Mouse (Mus musculus): ENCODE results near the gene Cttnbp2nl. TPM values are rescaled to one million over a fixed set of nuclear protein-coding genes. Genes with fewer than 3 reads are reported as not detected.
A peak's percentile ranks its signal among the peaks of the same experiment; 100 is the strongest.

Gene Cttnbp2nl
- polyA plus RNA-seq, 1 experiment = 4.2 TPM

DNA sequence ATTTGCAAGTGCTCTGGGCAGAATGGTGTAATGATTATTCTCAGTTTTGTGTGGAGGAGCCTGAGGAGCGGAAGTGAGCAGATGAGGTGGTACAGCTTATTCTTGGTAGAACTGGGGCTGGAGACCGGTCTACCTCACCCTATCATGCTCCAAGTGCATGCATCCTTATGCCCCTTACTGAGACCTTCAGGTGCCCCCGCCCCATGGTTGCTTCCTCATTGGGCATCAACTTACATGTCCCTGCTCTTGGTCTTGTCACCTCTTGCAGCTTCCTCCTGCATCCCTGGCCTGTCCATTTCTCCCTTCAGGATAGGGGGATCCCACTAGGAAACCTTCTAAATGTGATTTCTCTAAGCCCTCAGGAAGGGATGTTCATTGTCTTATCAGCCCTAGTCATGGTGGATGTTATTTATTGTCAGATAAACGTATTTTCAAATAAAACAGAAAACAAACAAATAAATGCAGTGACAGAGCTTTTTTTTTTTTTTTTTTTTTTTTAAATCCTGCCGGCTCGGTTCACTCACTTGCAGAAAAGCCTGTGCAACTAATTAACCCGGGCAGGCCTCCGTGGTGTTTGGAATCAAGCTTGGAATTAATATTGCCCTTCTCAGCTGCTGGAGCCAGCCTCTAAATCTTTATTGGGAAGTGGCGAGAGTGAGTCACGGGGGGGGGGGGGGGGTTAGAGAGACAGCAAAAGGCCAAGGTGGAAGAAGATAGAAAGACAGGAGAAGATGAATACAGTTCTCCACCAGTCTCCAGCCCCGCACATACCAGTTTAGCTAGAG is 40.0 kb upstream of the Cttnbp2nl start:
- H3K36me3 ChIP-seq (ENCODE audit: control insufficient read depth, insufficient read depth, low read length) = no peaks in the 10 kb centered on the region
- H3K27ac ChIP-seq (ENCODE audit: insufficient read depth, low read depth, low read length) = no peak overlapping the region
- H3K4me3 ChIP-seq (ENCODE audit: insufficient read depth, low read depth, low read length) = no peak overlapping the region
- no peaks in the 10 kb centered on the region for H3K27me3 ChIP-seq (replicated peaks; ENCODE audit: control insufficient read depth, insufficient read depth, low read length)
- H3K4me1 ChIP-seq (ENCODE audit: control insufficient read depth, insufficient read depth, low read length) = 0 out of 2 replicates have a peak, but pooled peaks cover under 1% of the 10 kb centered on the region
- no peak for TF ChIP-seq POLR2A (IDR thresholded peaks at IDR 0.05; ENCODE audit: low read depth, low read length)
- TF ChIP-seq CTCF (conservative IDR thresholded peaks at IDR 0.05; ENCODE audit: insufficient read depth, insufficient read length, low read depth, low read length) = no peak
- WGBS = 46% methylated on average over 11 of the region's 11 CpGs
- peak; percentile 74 for DNase-seq

DNA sequence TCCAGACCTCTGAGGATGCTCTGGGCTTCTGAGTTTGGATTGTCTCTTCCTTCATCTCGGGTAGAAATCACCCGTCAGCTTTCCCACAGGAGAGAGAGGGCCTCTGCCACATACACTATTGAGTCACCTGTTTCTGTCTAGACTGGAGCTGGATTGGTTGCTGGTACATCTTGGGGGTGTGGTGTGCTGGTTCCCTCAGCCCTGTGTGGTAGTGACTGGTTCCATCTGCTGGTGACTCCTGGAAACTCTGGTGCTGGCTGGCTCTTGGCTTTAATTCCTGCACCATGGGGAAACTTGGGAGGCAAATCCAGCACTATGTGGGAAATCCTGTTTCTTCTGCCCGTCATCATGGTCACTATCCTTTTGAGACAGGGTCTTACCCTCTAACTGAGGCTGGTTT is 38.0 kb upstream of the Cttnbp2nl start:
- WGBS = 52% methylated on average over 3 of the region's 3 CpGs
- Histone ChIP-seq H3K27me3 (replicated peaks; ENCODE audit: control insufficient read depth, insufficient read depth, low read length) (no peaks in the 10 kb centered on the region), H3K4me1 (ENCODE audit: control insufficient read depth, insufficient read depth, low read length) (peaks cover 4% of the 10 kb centered on the region; the same call in 1 of the 2 replicates), H3K4me3 (ENCODE audit: insufficient read depth, low read depth, low read length) (no peak overlapping the region), H3K27ac (ENCODE audit: insufficient read depth, low read depth, low read length) (no peak overlapping the region), H3K36me3 (ENCODE audit: control insufficient read depth, insufficient read depth, low read length) (no peaks in the 10 kb centered on the region)
- no peak for TF ChIP-seq POLR2A (IDR thresholded peaks at IDR 0.05; ENCODE audit: low read depth, low read length)
- peak; percentile 67 for TF ChIP-seq CTCF (conservative IDR thresholded peaks at IDR 0.05; ENCODE audit: insufficient read depth, insufficient read length, low read depth, low read length)
- peak; percentile 66 for DNase-seq

DNA sequence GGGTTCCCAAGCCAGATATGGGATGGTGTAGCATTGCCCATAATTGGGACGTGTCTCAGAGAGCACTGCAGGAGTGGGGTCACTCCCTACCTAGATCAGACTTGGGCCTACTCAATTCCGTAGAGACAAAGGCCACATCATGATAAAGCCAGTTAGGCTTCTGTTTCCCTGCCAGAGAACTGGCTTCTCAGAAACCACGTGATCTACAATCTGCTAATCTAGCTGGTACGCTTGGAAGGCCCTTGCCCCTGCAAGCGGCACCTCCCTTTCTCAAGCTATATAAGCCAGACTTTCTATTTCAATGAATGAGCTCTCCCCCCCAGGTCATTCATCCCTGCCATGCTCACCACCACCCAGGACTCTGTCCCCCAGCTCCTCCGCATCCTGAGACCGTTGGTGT is 37.2 kb upstream of the Cttnbp2nl start:
- Histone ChIP-seq H3K4me1 (ENCODE audit: control insufficient read depth, insufficient read depth, low read length) (peaks cover 4% of the 10 kb centered on the region; the same call in 1 of the 2 replicates), H3K27me3 (replicated peaks; ENCODE audit: control insufficient read depth, insufficient read depth, low read length) (no peaks in the 10 kb centered on the region), H3K4me3 (ENCODE audit: insufficient read depth, low read depth, low read length) (no peak overlapping the region), H3K36me3 (ENCODE audit: control insufficient read depth, insufficient read depth, low read length) (no peaks in the 10 kb centered on the region), H3K27ac (ENCODE audit: insufficient read depth, low read depth, low read length) (no peak overlapping the region)
- TF ChIP-seq POLR2A (IDR thresholded peaks at IDR 0.05; ENCODE audit: low read depth, low read length) = no peak
- 83% methylated on average over 7 of the region's 7 CpGs for WGBS
- no peak for DNase-seq

DNA sequence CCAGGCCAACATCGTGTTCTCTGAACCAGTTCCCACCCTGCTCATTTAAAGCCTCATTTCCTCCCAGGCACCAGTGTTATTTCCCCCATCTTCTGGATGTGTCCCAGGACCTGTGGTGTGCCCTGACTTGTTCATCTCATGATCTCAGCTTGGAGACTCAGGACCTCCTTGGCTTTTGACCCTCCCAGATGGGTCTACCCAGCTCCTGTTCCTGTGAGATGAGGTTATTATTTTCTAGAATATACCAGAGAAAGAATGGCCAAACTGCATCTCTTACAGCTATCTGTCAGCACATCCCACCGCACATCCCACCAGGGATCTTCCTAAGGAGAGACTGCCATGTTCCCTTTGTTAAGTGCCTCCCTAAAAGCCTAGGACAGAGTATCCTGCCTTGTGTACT is 35.7 kb upstream of the Cttnbp2nl start:
- TF ChIP-seq CTCF (conservative IDR thresholded peaks at IDR 0.05; ENCODE audit: insufficient read depth, insufficient read length, low read depth, low read length) (no peak), POLR2A (IDR thresholded peaks at IDR 0.05; ENCODE audit: low read depth, low read length) (no peak)
- no peaks in the 10 kb centered on the region for H3K36me3 ChIP-seq (ENCODE audit: control insufficient read depth, insufficient read depth, low read length)
- DNase-seq = peak; percentile 32
- no peaks in the 10 kb centered on the region for H3K27me3 ChIP-seq (replicated peaks; ENCODE audit: control insufficient read depth, insufficient read depth, low read length)
- no peak overlapping the region for H3K4me3 ChIP-seq (ENCODE audit: insufficient read depth, low read depth, low read length)
- peaks cover 4% of the 10 kb centered on the region; the same call in 1 of the 2 replicates for H3K4me1 ChIP-seq (ENCODE audit: control insufficient read depth, insufficient read depth, low read length)
- 69% methylated on average over 2 of the region's 2 CpGs for WGBS
- no peak overlapping the region for H3K27ac ChIP-seq (ENCODE audit: insufficient read depth, low read depth, low read length)

DNA sequence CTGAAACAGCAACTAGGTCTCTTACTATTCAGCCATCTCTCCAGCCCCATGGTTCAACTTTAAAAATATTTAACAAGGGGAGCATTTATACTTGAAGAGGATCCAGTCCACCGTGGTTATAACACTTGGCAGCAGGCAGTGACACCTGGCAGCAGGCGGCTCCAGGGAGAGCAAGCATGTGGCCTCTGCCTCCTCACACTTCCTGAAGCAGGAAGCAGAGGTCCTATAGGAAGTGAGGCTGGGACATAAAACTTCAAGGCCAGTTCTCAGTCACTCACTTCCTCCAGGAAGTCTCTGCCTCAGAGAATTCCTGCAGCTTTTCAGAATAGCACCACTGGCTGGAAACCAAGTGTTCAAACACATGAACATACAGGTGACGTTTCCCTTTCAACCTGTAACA is 34.4 kb upstream of the Cttnbp2nl start:
- 26% methylated on average over 3 of the region's 3 CpGs for WGBS
- H3K36me3 ChIP-seq (ENCODE audit: control insufficient read depth, insufficient read depth, low read length) = no peaks in the 10 kb centered on the region
- H3K27ac ChIP-seq (ENCODE audit: insufficient read depth, low read depth, low read length) = no peak overlapping the region
- peaks cover 4% of the 10 kb centered on the region; the same call in 1 of the 2 replicates for H3K4me1 ChIP-seq (ENCODE audit: control insufficient read depth, insufficient read depth, low read length)
- TF ChIP-seq CTCF (conservative IDR thresholded peaks at IDR 0.05; ENCODE audit: insufficient read depth, insufficient read length, low read depth, low read length) = no peak
- DNase-seq = peak; percentile 75
- no peaks in the 10 kb centered on the region for H3K27me3 ChIP-seq (replicated peaks; ENCODE audit: control insufficient read depth, insufficient read depth, low read length)
- H3K4me3 ChIP-seq (ENCODE audit: insufficient read depth, low read depth, low read length) = no peak overlapping the region

DNA sequence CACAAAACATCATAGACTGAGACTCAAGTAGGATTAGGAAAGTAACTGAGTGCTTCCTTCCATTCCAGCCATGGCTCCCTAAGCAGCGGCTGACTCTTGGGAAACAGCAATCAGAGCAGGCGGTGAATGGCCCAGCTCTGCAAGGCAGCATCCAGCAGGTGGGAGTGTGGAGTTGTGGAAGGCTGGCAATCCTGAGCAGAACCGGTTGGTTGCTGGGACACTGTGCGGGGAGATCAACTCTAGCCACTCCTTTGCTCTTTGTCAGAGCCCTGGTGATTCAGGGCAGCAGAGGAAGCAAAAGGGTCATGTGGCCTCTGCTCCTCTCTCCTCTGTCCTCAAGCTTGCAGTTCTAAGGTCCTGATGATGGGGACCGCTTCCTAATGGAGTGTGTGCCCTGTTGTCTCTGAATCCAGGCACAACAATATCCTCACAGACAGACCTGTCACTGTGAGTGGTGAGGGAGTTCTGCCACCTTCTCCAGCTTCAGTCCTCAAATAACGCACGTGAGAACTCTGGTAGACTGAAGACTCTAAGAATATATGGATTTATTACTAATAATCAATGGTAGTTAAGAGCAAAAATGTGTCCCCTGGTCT is 25.4 kb upstream of the Cttnbp2nl start:
- H3K4me3 ChIP-seq (ENCODE audit: insufficient read depth, low read depth, low read length) = no peak overlapping the region
- H3K4me1 ChIP-seq (ENCODE audit: control insufficient read depth, insufficient read depth, low read length) = no peaks in the 10 kb centered on the region
- H3K27ac ChIP-seq (ENCODE audit: insufficient read depth, low read depth, low read length) = no peak overlapping the region
- 26% methylated on average over 7 of the region's 7 CpGs for WGBS
- H3K27me3 ChIP-seq (replicated peaks; ENCODE audit: control insufficient read depth, insufficient read depth, low read length) = no peaks in the 10 kb centered on the region
- no peaks in the 10 kb centered on the region for H3K36me3 ChIP-seq (ENCODE audit: control insufficient read depth, insufficient read depth, low read length)
- peak; percentile 76 for DNase-seq
- peak; percentile 81 for TF ChIP-seq CTCF (conservative IDR thresholded peaks at IDR 0.05; ENCODE audit: insufficient read depth, insufficient read length, low read depth, low read length)
- TF ChIP-seq POLR2A (IDR thresholded peaks at IDR 0.05; ENCODE audit: low read depth, low read length) = no peak

DNA sequence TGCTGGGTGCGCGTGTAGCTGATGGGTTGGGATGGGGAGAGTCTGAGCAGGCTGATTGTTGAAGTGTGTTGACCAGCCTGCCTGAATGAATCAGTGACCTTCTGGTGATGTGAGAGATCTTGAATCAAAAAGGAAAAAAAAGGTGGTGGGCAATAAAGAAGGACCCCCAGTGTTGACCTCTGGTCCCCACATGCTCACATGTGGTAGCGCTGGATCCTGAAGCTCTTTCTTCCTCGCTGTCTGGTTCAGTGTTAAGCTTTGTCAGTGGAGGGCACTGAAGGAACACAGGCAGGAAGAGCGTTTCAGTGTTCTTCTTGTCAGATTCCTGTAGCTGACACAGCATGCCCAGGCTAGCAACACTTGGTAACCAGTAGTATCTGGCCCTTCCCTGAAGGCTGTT is 22.9 kb upstream of the Cttnbp2nl start:
- DNase-seq = no peak
- no peak overlapping the region for H3K27ac ChIP-seq (ENCODE audit: insufficient read depth, low read depth, low read length)
- H3K4me3 ChIP-seq (ENCODE audit: insufficient read depth, low read depth, low read length) = no peak overlapping the region
- 90% methylated on average over 5 of the region's 5 CpGs for WGBS
- H3K36me3 ChIP-seq (ENCODE audit: control insufficient read depth, insufficient read depth, low read length) = no peaks in the 10 kb centered on the region
- H3K27me3 ChIP-seq (replicated peaks; ENCODE audit: control insufficient read depth, insufficient read depth, low read length) = no peaks in the 10 kb centered on the region
- no peak for TF ChIP-seq CTCF (conservative IDR thresholded peaks at IDR 0.05; ENCODE audit: insufficient read depth, insufficient read length, low read depth, low read length)
- H3K4me1 ChIP-seq (ENCODE audit: control insufficient read depth, insufficient read depth, low read length) = no peaks in the 10 kb centered on the region

All from kidney, adult 2 months (tissue).